Mouse (Mus musculus): ENCODE results near the gene Gm2004. TPM values are rescaled to one million over a fixed set of nuclear protein-coding genes. Genes with fewer than 3 reads are reported as not detected.
"Not testable (repeated sequence)": the region's sequence is repeated elsewhere in the genome, so short reads cannot be mapped to it uniquely, and the experiment has no call there.

The Gm2004 gene
- total RNA-seq (2012; rRNA removed) (0.10 TPM in 1 of 2 replicates, not detected in the other), polyA plus RNA-seq (2012; ENCODE audit: insufficient read depth in 1 of 2, insufficient read length in 2 of 2, low read depth in 1 of 2, low replicate concordance in 2 of 2, missing spikeins in 1 of 2) (not detected)

GRCm38 (mm10) chr2:176149725-176150124 is at the start of gene Gm2004:
Gm2004 (minus strand) TSS chr2:176149825.
- not testable (repeated sequence) for H3K27me3 ChIP-seq (ENCODE audit: control insufficient read depth in 1 of 2, insufficient read depth in 2 of 2, low read length in 2 of 2); H3K27ac ChIP-seq (ENCODE audit: control insufficient read depth, low read depth, low read length); H3K4me3 ChIP-seq (ENCODE audit: control insufficient read depth in 1 of 2, insufficient read depth in 1 of 2, low read depth in 2 of 2, low read length in 2 of 2); H3K9ac ChIP-seq (ENCODE audit: control insufficient read depth, low read depth, low read length, poor library complexity, severe bottlenecking); H3K79me2 ChIP-seq (ENCODE audit: control insufficient read depth, insufficient read depth, low read length, poor library complexity); H3K4me1 ChIP-seq (ENCODE audit: control insufficient read depth in 1 of 2, insufficient read depth in 2 of 2, low read length in 2 of 2); DNase-seq (ENCODE audit: low read depth, low spot score); H3K36me3 ChIP-seq (ENCODE audit: control insufficient read depth in 1 of 2, insufficient read depth in 2 of 2, low read length in 2 of 2); H3K9me3 ChIP-seq (replicated peaks; ENCODE audit: insufficient read depth, low read length)

Other genes starting within 250 kb of the Gm2004 start
- 8.0 and 13.9 TPM in 2 replicates for gene Zfp966, start 218.7 kb downstream of the Gm2004 start, total RNA-seq (2012; rRNA removed)
- 100 to 1,000 TPM in 1 of 2 experiments, 1 to 10 TPM in 1; 9.7 to 774 TPM for gene Zfp966, start 218.7 kb downstream of the Gm2004 start, polyA plus RNA-seq (2012; ENCODE audit: insufficient read depth in 1 of 2, insufficient read length in 2 of 2, low read depth in 1 of 2, low replicate concordance in 2 of 2, missing spikeins in 1 of 2)
- 6.4 and 8.9 TPM in 2 replicates for gene Gm2026, start 184.5 kb downstream of the Gm2004 start, total RNA-seq (2012; rRNA removed)
- under 1 TPM in 1 of 2 experiments, not detected in 1; 0.36 TPM for gene Gm2026, start 184.5 kb downstream of the Gm2004 start, polyA plus RNA-seq (2012; ENCODE audit: insufficient read depth in 1 of 2, insufficient read length in 2 of 2, low read depth in 1 of 2, low replicate concordance in 2 of 2, missing spikeins in 1 of 2)
- gene 2210418O10Rik, start 76.7 kb upstream of the Gm2004 start, total RNA-seq (2012; rRNA removed): 5.8 and 9.3 TPM in 2 replicates
- gene 2210418O10Rik, start 76.7 kb upstream of the Gm2004 start, polyA plus RNA-seq (2012; ENCODE audit: insufficient read depth in 1 of 2, insufficient read length in 2 of 2, low read depth in 1 of 2, low replicate concordance in 2 of 2, missing spikeins in 1 of 2): 1,000 to 10,000 TPM in 1 of 2 experiments, not detected in 1; 1,355 TPM
- not detected in 2 replicates for gene Gm11009, start 169.7 kb upstream of the Gm2004 start, total RNA-seq (2012; rRNA removed)
- gene Gm11009, start 169.7 kb upstream of the Gm2004 start, polyA plus RNA-seq (2012; ENCODE audit: insufficient read depth in 1 of 2, insufficient read length in 2 of 2, low read depth in 1 of 2, low replicate concordance in 2 of 2, missing spikeins in 1 of 2): not detected

All from MEL (cell line).